ENCODE assay signal across 10 mouse cellular contexts in the genomic region with DNA sequence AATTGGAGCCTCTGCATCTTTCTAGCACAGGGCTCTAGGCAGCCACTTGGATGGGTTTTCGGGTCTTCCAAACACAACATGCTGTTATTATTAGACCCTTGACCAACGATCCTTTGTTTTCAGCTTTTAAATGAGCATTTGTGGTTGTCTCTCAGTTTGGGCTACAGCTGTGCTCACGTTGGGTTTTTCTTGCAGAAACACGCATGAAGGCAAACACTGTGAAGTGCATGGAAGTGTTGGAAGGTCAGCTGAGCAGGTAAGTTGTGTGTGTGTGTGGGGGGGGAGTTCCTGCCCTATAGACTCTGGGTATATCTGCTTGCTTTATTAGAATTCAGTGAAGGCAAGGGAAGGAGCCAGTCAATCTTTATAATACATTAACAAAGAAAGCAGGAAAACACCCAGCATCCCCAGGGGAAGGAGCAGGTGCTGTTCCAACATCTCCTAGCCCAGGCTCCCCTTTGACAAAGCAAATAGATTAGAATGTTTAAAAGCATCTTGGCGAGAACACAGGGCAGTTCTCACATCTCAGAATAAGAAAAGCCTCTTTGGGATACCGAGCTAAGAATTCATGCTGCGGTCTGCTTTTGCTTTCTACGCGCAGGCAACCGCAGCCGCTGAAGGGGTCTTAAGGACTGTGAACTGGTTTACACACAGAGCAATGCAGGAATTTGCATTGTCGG.
A peak's percentile ranks its signal among the peaks of the same experiment; 100 is the strongest.
DNase-seq lines count a peak whose midpoint lies in the region; ATAC-seq and TF ChIP-seq lines count a peak whose summit lies in the region.
"Had no signal": no experiment of that assay in that cellular context is flagged by ENCODE, and none has a peak within 500 bp of the region (broad histone marks: within the 10 kb centered on the region; RNA-seq: fewer than 3 reads in every experiment).

No protein-coding gene starts in this region.

- H3K27me3 ChIP-seq in heart, embryonic 16.5 days (ENCODE audit: control insufficient read depth, insufficient read depth, low read length): no peaks in the 10 kb centered on the region
- H3K27me3 ChIP-seq in forebrain, embryonic 10.5 days (ENCODE audit: poor library complexity, severe bottlenecking): peaks cover 25% of the 10 kb centered on the region
- no peaks in the 10 kb centered on the region for H3K27me3 ChIP-seq in hindbrain, postnatal 0 days (ENCODE audit: insufficient read depth, low read length)
- H3K27me3 ChIP-seq in neural tube, embryonic 12.5 days (replicated peaks): no peaks in the 10 kb centered on the region

- H3K9ac ChIP-seq in heart, embryonic 16.5 days (ENCODE audit: low read length): 0 out of 2 replicates have a peak overlapping the region, but pooled peaks have one; percentile 26
- H3K9ac ChIP-seq in hindbrain, postnatal 0 days (replicated peaks; ENCODE audit: low read length): peak overlapping the region; percentile 18; the same call in 1 of the 2 replicates
- H3K9ac ChIP-seq in neural tube, embryonic 12.5 days: no peak overlapping the region

- H3K9me3 ChIP-seq in heart, embryonic 16.5 days (replicated peaks; ENCODE audit: control insufficient read depth, low read length): no peaks in the 10 kb centered on the region
- H3K9me3 ChIP-seq in forebrain, embryonic 10.5 days: no peaks in the 10 kb centered on the region
- H3K9me3 ChIP-seq in hindbrain, postnatal 0 days (ENCODE audit: low read length): no peaks in the 10 kb centered on the region
- no peaks in the 10 kb centered on the region for H3K9me3 ChIP-seq in neural tube, embryonic 12.5 days

- TF ChIP-seq CTCF in hindbrain, postnatal 0 days (IDR thresholded peaks at IDR 0.05; ENCODE audit: low read depth): no peak

- ATAC-seq in heart, embryonic 16.5 days (replicated peaks; ENCODE audit: extremely low read depth, insufficient read depth, low FRiP score): no peak
- ATAC-seq in hindbrain, postnatal 0 days: no peak
- ATAC-seq in neural tube, embryonic 12.5 days (ENCODE audit: low FRiP score, low read depth): peak; percentile 37
- ATAC-seq in erythroid progenitor cell, adult 5-6 weeks (replicated peaks; ENCODE audit: low FRiP score, poor library complexity, severe bottlenecking): no peak
- ATAC-seq: inflammation-experienced regulatory T-cells, adult 6 months; Patski had no signal

- H3K36me3 ChIP-seq in heart, embryonic 16.5 days (ENCODE audit: control insufficient read depth, insufficient read depth): no peaks in the 10 kb centered on the region
- no peaks in the 10 kb centered on the region for H3K36me3 ChIP-seq in forebrain, embryonic 10.5 days (replicated peaks)
- no peaks in the 10 kb centered on the region for H3K36me3 ChIP-seq in hindbrain, postnatal 0 days (ENCODE audit: insufficient read depth, low read length)
- H3K36me3 ChIP-seq in neural tube, embryonic 12.5 days: no peaks in the 10 kb centered on the region

- H3K27ac ChIP-seq in heart, embryonic 16.5 days (ENCODE audit: low read length): peak overlapping the region; percentile 39; the same call in 1 of the 2 replicates
- H3K27ac ChIP-seq in forebrain, embryonic 10.5 days: peak overlapping the region; percentile 80
- peak overlapping the region; percentile 62 for H3K27ac ChIP-seq in hindbrain, postnatal 0 days
- peak overlapping the region; percentile 33; the same call in 1 of the 2 replicates for H3K27ac ChIP-seq in neural tube, embryonic 12.5 days

- peaks cover 22% of the 10 kb centered on the region for H3K4me1 ChIP-seq in heart, embryonic 16.5 days (ENCODE audit: control insufficient read depth, insufficient read depth, low read length)
- H3K4me1 ChIP-seq in forebrain, embryonic 10.5 days: peaks cover 51% of the 10 kb centered on the region
- 0 out of 2 replicates have a peak, but pooled peaks cover 11% of the 10 kb centered on the region for H3K4me1 ChIP-seq in hindbrain, postnatal 0 days (ENCODE audit: insufficient read depth, low read length)
- H3K4me1 ChIP-seq in neural tube, embryonic 12.5 days: peaks cover 18% of the 10 kb centered on the region

- no peak for DNase-seq in heart, postnatal 4 days
- peak; percentile 47 for DNase-seq in forebrain, embryonic 10.5 days (ENCODE audit: extremely low spot score, low spot score)
- DNase-seq in hindbrain, postnatal 0 days (ENCODE audit: low spot score): peak; percentile 60
- DNase-seq in gastrocnemius, postnatal 4 days (ENCODE audit: low spot score in 2 of 2): no peak
- DNase-seq in cerebellum, postnatal 25 days: no peak

- WGBS in heart, embryonic 16.5 days: 57% methylated on average over 12 of the region's 12 CpGs
- WGBS in forebrain, embryonic 10.5 days: 17% methylated on average over 12 of the region's 12 CpGs
- 17% methylated on average over 12 of the region's 12 CpGs for WGBS in hindbrain, postnatal 0 days
- WGBS in neural tube, embryonic 12.5 days: 31% methylated on average over 12 of the region's 12 CpGs

- no peak overlapping the region for H3K4me3 ChIP-seq in heart, embryonic 16.5 days (ENCODE audit: low read length)
- H3K4me3 ChIP-seq in forebrain, embryonic 10.5 days: peak overlapping the region; percentile 23; the same call in 1 of the 2 replicates
- H3K4me3 ChIP-seq in hindbrain, postnatal 0 days (ENCODE audit: low read length): no peak overlapping the region
- H3K4me3 ChIP-seq in neural tube, embryonic 12.5 days: no peak overlapping the region

- H3K4me2 ChIP-seq in heart, embryonic 16.5 days (ENCODE audit: low read depth, low read length): peak overlapping the region; percentile 28; the same call in 1 of the 2 replicates
- peak overlapping the region; percentile 33 for H3K4me2 ChIP-seq in hindbrain, postnatal 0 days (ENCODE audit: low read depth, low read length)
- H3K4me2 ChIP-seq in neural tube, embryonic 12.5 days (replicated peaks): peak overlapping the region; percentile 42

Comparison
In these comparisons a context has a peak if more than half of its experiments do, and no peak if none do; other contexts are left out.
1. DNase-seq: peak in forebrain, embryonic 10.5 days (single experiment) and hindbrain, postnatal 0 days (single experiment); none in heart, postnatal 4 days (single experiment), gastrocnemius, postnatal 4 days (0 of 2) and cerebellum, postnatal 25 days (0 of 2).
2. Peak in every context shown above with its lines, with median percentiles within 50 percentile points of each other: H3K27ac ChIP-seq and H3K4me2 ChIP-seq.